Mouse (Mus musculus) spleen, adult 2 months (tissue): ENCODE results near the gene Sema4c. TPM values are rescaled to one million over a fixed set of nuclear protein-coding genes. Genes with fewer than 3 reads are reported as not detected.

ENCODE experiments used
- DNase-seq, 2 experiments: peaks; one replicate each; pipeline versions ENCODE4 v3.0.0 to v3.0.0-alpha.2; 2012 to 2021; ENCODE audit warnings: low spot score in 2 of 2, low read depth in 1 of 2
- H3K27ac ChIP-seq: fragments of 200-500 bp; 2 replicates; pipeline ENCODE4 v1.5.1; 2012; ENCODE audit warnings: low read length, inconsistent platforms; ENCODE audit not compliant: insufficient read depth
- H3K27me3 ChIP-seq: fragments of 200-500 bp; 2 replicates; pipeline ENCODE4 v1.6.1; 2012; ENCODE audit warnings: mild to moderate bottlenecking, moderate library complexity, low read length, inconsistent platforms; ENCODE audit not compliant: control insufficient read depth, insufficient read depth
- H3K36me3 ChIP-seq: fragments of 200-500 bp; 2 replicates; pipeline ENCODE4 v1.6.1; 2012; ENCODE audit warnings: mild to moderate bottlenecking, low read length, inconsistent platforms; ENCODE audit not compliant: control insufficient read depth, insufficient read depth
- H3K4me1 ChIP-seq: fragments of 200-500 bp; 2 replicates; pipeline ENCODE4 v1.6.1; 2011; ENCODE audit warnings: inconsistent platforms; ENCODE audit not compliant: control insufficient read depth, insufficient read depth, insufficient read length
- H3K4me3 ChIP-seq: fragments of 200-500 bp; 2 replicates; pipeline ENCODE4 v1.5.1; 2011; ENCODE audit warnings: mild to moderate bottlenecking, inconsistent platforms; ENCODE audit not compliant: insufficient read depth, insufficient read length; ENCODE audit errors: extremely low read depth
- CTCF ChIP-seq: fragments of 200-500 bp; IDR thresholded peaks from 2 replicates; pipeline ENCODE4 v1.5.1; 2011; ENCODE audit warnings: mild to moderate bottlenecking, inconsistent platforms; ENCODE audit not compliant: insufficient read depth, insufficient read length, insufficient replicate concordance; ENCODE audit errors: extremely low read depth
- POLR2A ChIP-seq: fragments of 200-500 bp; IDR thresholded peaks from 2 replicates; pipeline ENCODE4 v1.6.1; 2011; ENCODE audit warnings: low read depth, low read length, inconsistent platforms
- WGBS: fragments of 180-500 bp; shearing (Covaris S2); methylation state at CpG from one replicate; pipeline ENCODE4 v1.1.7; 2018; 5-methylcytosine and 5-hydroxymethylcytosine counted together
- polyA plus RNA-seq: library from polyadenylated mRNA; depleted of rRNA; stranded (reverse); fragments of >200 nt; gene quantifications from 2 replicates; pipeline ENCODE4 v1.2.3, GENCODE M21; 2012

Gene Sema4c
- polyA plus RNA-seq, 1 experiment, result 9.5 TPM

GRCm38 (mm10) chr1:36536397-36536728 is 21.8 kb downstream of the Sema4c start:
- Histone ChIP-seq H3K36me3 (peaks cover 21% of the 10 kb centered on the region), H3K27me3 (no peaks in the 10 kb centered on the region), H3K4me3 (no peak overlapping the region), H3K4me1 (no peaks in the 10 kb centered on the region), H3K27ac (no peak overlapping the region)
- WGBS, result 88% methylated on average over 8 of the region's 8 CpGs
- DNase-seq, result no peak
- TF ChIP-seq CTCF, result no peak
- no peak for TF ChIP-seq POLR2A

- no peaks in the 10 kb centered on the region for H3K27me3 ChIP-seq
- H3K36me3 ChIP-seq, result peaks cover 21% of the 10 kb centered on the region
- no peak for DNase-seq
- TF ChIP-seq CTCF (no peak), POLR2A (no peak)
- 86% methylated on average over 11 of the region's 11 CpGs for WGBS
- no peak overlapping the region for H3K27ac ChIP-seq
- no peak overlapping the region for H3K4me3 ChIP-seq
- H3K4me1 ChIP-seq, result no peaks in the 10 kb centered on the region
Measured at GRCm38 (mm10) chr1:36535477-36536396, 22.4 kb downstream of the Sema4c start.

- Histone ChIP-seq H3K4me3 (no peak overlapping the region), H3K27ac (no peak overlapping the region), H3K36me3 (peaks cover 13% of the 10 kb centered on the region), H3K27me3 (no peaks in the 10 kb centered on the region), H3K4me1 (no peaks in the 10 kb centered on the region)
- WGBS, result 25% methylated on average over 6 of the region's 6 CpGs
- TF ChIP-seq CTCF (no peak), POLR2A (no peak)
- no peak for DNase-seq
Measured at GRCm38 (mm10) chr1:36534595-36535058, 23.5 kb downstream of the Sema4c start.

- H3K27me3 ChIP-seq, result no peaks in the 10 kb centered on the region
- peaks cover 9% of the 10 kb centered on the region for H3K36me3 ChIP-seq
- no peak overlapping the region for H3K4me3 ChIP-seq
- WGBS, result 93% methylated on average over 6 of the region's 6 CpGs
- DNase-seq, result no peak
- no peaks in the 10 kb centered on the region for H3K4me1 ChIP-seq
- TF ChIP-seq POLR2A, result no peak
- TF ChIP-seq CTCF, result no peak
- H3K27ac ChIP-seq, result no peak overlapping the region
Measured at GRCm38 (mm10) chr1:36533546-36533945, 24.6 kb downstream of the Sema4c start.

GRCm38 (mm10) chr1:36531461-36531860 is 26.7 kb downstream of the Sema4c start:
- Histone ChIP-seq H3K27me3 (no peaks in the 10 kb centered on the region), H3K36me3 (peaks cover 10% of the 10 kb centered on the region), H3K27ac (no peak overlapping the region), H3K4me1 (no peaks in the 10 kb centered on the region), H3K4me3 (no peak overlapping the region)
- TF ChIP-seq POLR2A, result no peak
- no peak for TF ChIP-seq CTCF
- DNase-seq, result no peak
- 94% methylated on average over 12 of the region's 12 CpGs for WGBS

GRCm38 (mm10) chr1:36530962-36531361 is 27.2 kb downstream of the Sema4c start:
- Histone ChIP-seq H3K4me1 (no peaks in the 10 kb centered on the region), H3K4me3 (no peak overlapping the region), H3K27ac (no peak overlapping the region), H3K27me3 (no peaks in the 10 kb centered on the region), H3K36me3 (peaks cover 10% of the 10 kb centered on the region)
- whole genome bisulfite sequencing, result 91% methylated on average over 7 of the region's 7 CpGs
- no peak for TF ChIP-seq CTCF
- TF ChIP-seq POLR2A, result no peak
- no peak for DNase-seq

GRCm38 (mm10) chr1:36530485-36530884 is 27.7 kb downstream of the Sema4c start:
- Histone ChIP-seq H3K36me3 (peaks cover 10% of the 10 kb centered on the region), H3K4me3 (no peak overlapping the region), H3K4me1 (no peaks in the 10 kb centered on the region), H3K27ac (no peak overlapping the region), H3K27me3 (no peaks in the 10 kb centered on the region)
- 93% methylated on average over 8 of the region's 8 CpGs for WGBS
- TF ChIP-seq POLR2A, result no peak
- TF ChIP-seq CTCF, result no peak
- DNase-seq, result no peak
